Mouse (Mus musculus): ENCODE data around the gene Dync1i2.

DNA sequence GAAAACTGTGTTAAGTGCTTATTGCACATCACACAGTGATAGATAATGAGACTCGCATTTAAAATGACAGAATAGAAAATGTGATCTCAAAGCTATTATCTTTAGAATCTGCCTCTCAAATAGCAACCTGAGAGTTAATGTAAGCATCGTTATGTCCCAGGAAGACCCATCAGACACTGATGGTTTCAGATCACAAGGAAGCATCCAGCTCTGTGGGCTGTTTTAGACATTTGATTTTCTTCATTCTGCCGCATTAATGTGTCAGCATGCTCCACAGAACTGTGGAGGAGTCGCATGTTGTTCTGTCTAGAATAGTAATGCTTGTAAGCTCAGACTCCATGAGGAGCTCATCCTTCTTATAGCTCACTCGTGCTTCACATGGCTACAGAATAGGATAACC is 34.6 kb downstream of the Dync1i2 start:
- no peak for TF ChIP-seq CTCF (IDR thresholded peaks at IDR 0.05; ENCODE audit: borderline replicate concordance, insufficient read depth, low read length)
- TF ChIP-seq POLR2A (IDR thresholded peaks at IDR 0.05; ENCODE audit: low read depth, low read length) = no peak
